Mouse (Mus musculus) naive thymus-derived CD4-positive, alpha-beta T cell, adult 2 months (primary cell): ENCODE data around the gene Padi6.

ENCODE experiments used
- DNase-seq: peaks from one replicate; pipeline ENCODE4 v3.0.0-alpha.2; 2011; ENCODE audit warnings: low read depth

Gene Padi6

GRCm38 (mm10) chr4:140708297-140708927 is 34.0 kb downstream of the Padi6 start:
- DNase-seq = no peak

GRCm38 (mm10) chr4:140707615-140708014 is 34.8 kb downstream of the Padi6 start:
- no peak for DNase-seq

GRCm38 (mm10) chr4:140704166-140704565 is 38.3 kb downstream of the Padi6 start:
- no peak for DNase-seq

GRCm38 (mm10) chr4:140703636-140704035 is 38.8 kb downstream of the Padi6 start:
- no peak for DNase-seq

- peak; percentile 81 for DNase-seq
These were observed 39.7 kb downstream of the Padi6 start for GRCm38 (mm10) chr4:140702611-140703327.

- DNase-seq = peak; percentile 77
These were observed 40.5 kb downstream of the Padi6 start for GRCm38 (mm10) chr4:140701716-140702561.

- peak; percentile 88 for DNase-seq
These were observed 41.3 kb downstream of the Padi6 start for GRCm38 (mm10) chr4:140701049-140701715.

GRCm38 (mm10) chr4:140700269-140701018 is 42.0 kb downstream of the Padi6 start, which contains the start of gene Rcc2:
TSS of gene Rcc2 (plus strand) at chr4:140700541.
- DNase-seq = peak; percentile 70

- peak; percentile 87 for DNase-seq
These were observed 42.9 kb downstream of the Padi6 start for GRCm38 (mm10) chr4:140699441-140700127.

GRCm38 (mm10) chr4:140695675-140696585 is 46.5 kb downstream of the Padi6 start:
- DNase-seq = no peak

GRCm38 (mm10) chr4:140695146-140695545 is 47.3 kb downstream of the Padi6 start:
- DNase-seq = no peak

GRCm38 (mm10) chr4:140694551-140695060 is 47.8 kb downstream of the Padi6 start:
- DNase-seq = no peak

GRCm38 (mm10) chr4:140693513-140693912 is 48.9 kb downstream of the Padi6 start:
- no peak for DNase-seq

GRCm38 (mm10) chr4:140691481-140691880 is 51.0 kb downstream of the Padi6 start:
- DNase-seq = no peak

- DNase-seq = peak; percentile 68
These were observed 52.4 kb downstream of the Padi6 start for GRCm38 (mm10) chr4:140689873-140690655.

- no peak for DNase-seq
These were observed 53.5 kb downstream of the Padi6 start for GRCm38 (mm10) chr4:140688826-140689425.

GRCm38 (mm10) chr4:140688044-140688825 is 54.2 kb downstream of the Padi6 start:
- DNase-seq = no peak
